Mouse (Mus musculus) hindbrain, embryonic 11.5 days (tissue): ENCODE measurements at regions not wholly inside any gene's neighbourhood (a gene's known extent, or its start where the extent isn't known, plus 50 kb on each side); places are given as distances from the start of the nearest gene placed in this dataset.

ENCODE experiments used
- ATAC-seq: fragments of 200-750 bp; cut with Nextera tagmentation; 2 replicates; pipeline ENCODE4 v1.8.0; 2017; ENCODE audit warnings: mild to moderate bottlenecking, moderate TSS enrichment, moderate library complexity; ENCODE audit not compliant: low FRiP score
- DNase-seq: peaks from one replicate; pipeline ENCODE4 v3.0.0-alpha.2; 2015; ENCODE audit warnings: low spot score
- H3K27ac ChIP-seq: fragments of 300-500 bp; sonication (generic); 2 replicates; pipeline ENCODE4 v1.5.1; 2014; ENCODE audit warnings: mild to moderate bottlenecking, low read depth, low read length
- H3K27me3 ChIP-seq: fragments of 300-500 bp; sonication (generic); 2 replicates; pipeline ENCODE4 v1.6.1; 2014; ENCODE audit warnings: mild to moderate bottlenecking, low read length, moderate library complexity, mixed read lengths; ENCODE audit not compliant: control insufficient read depth, insufficient read depth
- H3K36me3 ChIP-seq: fragments of 300-500 bp; sonication (generic); 2 replicates; pipeline ENCODE4 v1.6.1; 2014; ENCODE audit warnings: mild to moderate bottlenecking, low read length, moderate library complexity, mixed read lengths; ENCODE audit not compliant: control insufficient read depth, insufficient read depth
- H3K4me1 ChIP-seq: fragments of 300-500 bp; sonication (generic); replicated peaks from 2 replicates; pipeline ENCODE4 v1.6.1; 2014; ENCODE audit warnings: low read length, mixed read lengths; ENCODE audit not compliant: control insufficient read depth, insufficient read depth
- H3K4me2 ChIP-seq: fragments of 300-500 bp; sonication (generic); replicated peaks from 2 replicates; pipeline ENCODE4 v1.6.1; 2014; ENCODE audit warnings: mild to moderate bottlenecking, low read depth, low read length
- H3K4me3 ChIP-seq: fragments of 300-500 bp; sonication (generic); 2 replicates; pipeline ENCODE4 v1.5.1; 2014; ENCODE audit warnings: low read depth, low read length
- H3K9ac ChIP-seq: fragments of 300-500 bp; sonication (generic); 2 replicates; pipeline ENCODE4 v1.6.1; 2014; ENCODE audit warnings: low read depth, low read length
- H3K9me3 ChIP-seq: fragments of 300-500 bp; sonication (generic); 2 replicates; pipeline ENCODE4 v1.6.1; 2016; ENCODE audit warnings: low read length; ENCODE audit not compliant: control insufficient read depth
- WGBS: fragments of 180-500 bp; shearing (Covaris S2); extraction: QIAGEN DNeasy Blood & Tissue Kit; methylation state at CpG from one replicate; pipeline ENCODE4 v1.1.7; 2014; 5-methylcytosine and 5-hydroxymethylcytosine counted together

- ATAC-seq, result no peak
- no peak for DNase-seq
- no peak overlapping the region for H3K4me2 ChIP-seq
- H3K27ac ChIP-seq, result no peak overlapping the region
- H3K4me1 ChIP-seq, result no peaks in the 10 kb centered on the region
- no peaks in the 10 kb centered on the region for H3K36me3 ChIP-seq
- H3K9me3 ChIP-seq, result no peaks in the 10 kb centered on the region
- no peak overlapping the region for H3K9ac ChIP-seq
- no peaks in the 10 kb centered on the region for H3K27me3 ChIP-seq
- 92% methylated on average over 5 of the region's 5 CpGs for WGBS
- H3K4me3 ChIP-seq, result no peak overlapping the region
Measured at GRCm38 (mm10) chr15:5414401-5414800, 170.4 kb upstream of the Ptger4 start.

- DNase-seq, result no peak
- Histone ChIP-seq H3K4me2 (no peak overlapping the region), H3K9me3 (no peaks in the 10 kb centered on the region), H3K36me3 (no peaks in the 10 kb centered on the region), H3K9ac (no peak overlapping the region), H3K4me3 (no peak overlapping the region), H3K27ac (no peak overlapping the region), H3K27me3 (no peaks in the 10 kb centered on the region), H3K4me1 (no peaks in the 10 kb centered on the region)
- 88% methylated on average over 3 of the region's 3 CpGs for WGBS
- ATAC-seq, result no peak
Measured at GRCm38 (mm10) chr15:5416031-5416430, 172.0 kb upstream of the Ptger4 start.

GRCm38 (mm10) chr15:5426641-5427040 lies 182.7 kb upstream of the Ptger4 start:
- 92% methylated on average over 3 of the region's 3 CpGs for WGBS
- Histone ChIP-seq H3K4me2 (no peak overlapping the region), H3K4me1 (no peaks in the 10 kb centered on the region), H3K4me3 (no peak overlapping the region), H3K9me3 (no peaks in the 10 kb centered on the region), H3K27ac (no peak overlapping the region), H3K36me3 (no peaks in the 10 kb centered on the region), H3K27me3 (no peaks in the 10 kb centered on the region), H3K9ac (no peak overlapping the region)
- ATAC-seq, result no peak
- DNase-seq, result no peak

GRCm38 (mm10) chr15:5427319-5428048 lies 183.5 kb upstream of the Ptger4 start:
- WGBS, result 89% methylated on average over 7 of the region's 7 CpGs
- no peaks in the 10 kb centered on the region for H3K4me1 ChIP-seq
- no peak overlapping the region for H3K4me3 ChIP-seq
- H3K36me3 ChIP-seq, result no peaks in the 10 kb centered on the region
- no peaks in the 10 kb centered on the region for H3K27me3 ChIP-seq
- DNase-seq, result no peak
- ATAC-seq, result no peak
- H3K9me3 ChIP-seq, result no peaks in the 10 kb centered on the region
- H3K4me2 ChIP-seq, result no peak overlapping the region
- H3K9ac ChIP-seq, result no peak overlapping the region
- no peak overlapping the region for H3K27ac ChIP-seq

- 82% methylated on average over 2 of the region's 2 CpGs for WGBS
- H3K4me2 ChIP-seq, result no peak overlapping the region
- H3K9ac ChIP-seq, result no peak overlapping the region
- H3K27me3 ChIP-seq, result no peaks in the 10 kb centered on the region
- no peak overlapping the region for H3K27ac ChIP-seq
- no peak for DNase-seq
- no peak for ATAC-seq
- H3K36me3 ChIP-seq, result no peaks in the 10 kb centered on the region
- H3K4me3 ChIP-seq, result no peak overlapping the region
- H3K9me3 ChIP-seq, result no peaks in the 10 kb centered on the region
- H3K4me1 ChIP-seq, result no peaks in the 10 kb centered on the region
Measured at GRCm38 (mm10) chr15:5432018-5432417, 188.0 kb upstream of the Ptger4 start.

GRCm38 (mm10) chr15:5437020-5437419 lies 193.0 kb upstream of the Ptger4 start:
- H3K27me3 ChIP-seq, result no peaks in the 10 kb centered on the region
- DNase-seq, result no peak
- H3K4me2 ChIP-seq, result no peak overlapping the region
- H3K27ac ChIP-seq, result no peak overlapping the region
- no peaks in the 10 kb centered on the region for H3K36me3 ChIP-seq
- H3K4me3 ChIP-seq, result no peak overlapping the region
- no peak for ATAC-seq
- WGBS, result 84% methylated on average over 1 of the region's 1 CpGs
- H3K9me3 ChIP-seq, result no peaks in the 10 kb centered on the region
- no peaks in the 10 kb centered on the region for H3K4me1 ChIP-seq
- H3K9ac ChIP-seq, result no peak overlapping the region

GRCm38 (mm10) chr15:5446040-5446755 lies 202.2 kb upstream of the Ptger4 start:
- no peak for ATAC-seq
- H3K9me3 ChIP-seq, result no peaks in the 10 kb centered on the region
- WGBS, result 87% methylated on average over 9 of the region's 9 CpGs
- no peak overlapping the region for H3K4me3 ChIP-seq
- H3K36me3 ChIP-seq, result no peaks in the 10 kb centered on the region
- no peaks in the 10 kb centered on the region for H3K4me1 ChIP-seq
- no peak for DNase-seq
- H3K9ac ChIP-seq, result no peak overlapping the region
- no peaks in the 10 kb centered on the region for H3K27me3 ChIP-seq
- no peak overlapping the region for H3K27ac ChIP-seq
- no peak overlapping the region for H3K4me2 ChIP-seq

- H3K9ac ChIP-seq, result no peak overlapping the region
- H3K4me2 ChIP-seq, result no peak overlapping the region
- no peaks in the 10 kb centered on the region for H3K27me3 ChIP-seq
- H3K4me1 ChIP-seq, result no peaks in the 10 kb centered on the region
- 67% methylated on average over 4 of the region's 4 CpGs for WGBS
- H3K36me3 ChIP-seq, result no peaks in the 10 kb centered on the region
- no peak overlapping the region for H3K27ac ChIP-seq
- DNase-seq (no peak), ATAC-seq (no peak)
- no peaks in the 10 kb centered on the region for H3K9me3 ChIP-seq
- H3K4me3 ChIP-seq, result no peak overlapping the region
Measured at GRCm38 (mm10) chr15:5446756-5447314, 202.8 kb upstream of the Ptger4 start.
